Mouse (Mus musculus): ENCODE data around the gene Cyp2d22. TPM values are rescaled to one million over a fixed set of nuclear protein-coding genes. Genes with fewer than 3 reads are reported as not detected.

Gene Cyp2d22
- polyA plus RNA-seq, 1 experiment = 1.1 TPM

- H3K9ac ChIP-seq (ENCODE audit: low read depth, poor library complexity, severe bottlenecking) = no peak overlapping the region
- no peaks in the 10 kb centered on the region for H3K9me3 ChIP-seq (replicated peaks; ENCODE audit: control insufficient read depth, insufficient read depth, low read length, poor library complexity, severe bottlenecking)
- no peak overlapping the region for H3K27ac ChIP-seq (ENCODE audit: insufficient read depth, low read length)
- no peaks in the 10 kb centered on the region for H3K27me3 ChIP-seq (ENCODE audit: control insufficient read depth, insufficient read depth, low read length, poor library complexity, severe bottlenecking)
- H3K4me3 ChIP-seq (ENCODE audit: low read depth, low read length) = no peak overlapping the region
- no peaks in the 10 kb centered on the region for H3K4me1 ChIP-seq (ENCODE audit: control insufficient read depth, insufficient read depth, low read length)
- no peaks in the 10 kb centered on the region for H3K36me3 ChIP-seq (ENCODE audit: control insufficient read depth, insufficient read depth, low read length, poor library complexity, severe bottlenecking)
- no peak for TF ChIP-seq POLR2A (IDR thresholded peaks at IDR 0.05; ENCODE audit: insufficient read depth, low read length)
- no peak for TF ChIP-seq EP300 (IDR thresholded peaks at IDR 0.05; ENCODE audit: insufficient read depth, low read depth, low read length)
- TF ChIP-seq CTCF (IDR thresholded peaks at IDR 0.05; ENCODE audit: low read depth, low read length) = no peak
These were observed 57.9 kb downstream of the Cyp2d22 start for GRCm38 (mm10) chr15:82322195-82322594.

Other genes starting within 250 kb of the Cyp2d22 start
- gene Srebf2, start 233.1 kb downstream of the Cyp2d22 start, polyA plus RNA-seq (2011; ENCODE audit: insufficient read depth, insufficient read length, low read depth, missing spikeins) = 205 and 210 TPM in 2 replicates
- gene Shisa8, start 167.4 kb downstream of the Cyp2d22 start, polyA plus RNA-seq (2011; ENCODE audit: insufficient read depth, insufficient read length, low read depth, missing spikeins) = 6.8 and 7.4 TPM in 2 replicates
- 1.9 and 2.3 TPM in 2 replicates for gene Tnfrsf13c, start 155.9 kb downstream of the Cyp2d22 start, polyA plus RNA-seq (2011; ENCODE audit: insufficient read depth, insufficient read length, low read depth, missing spikeins)
- 43.2 and 52.0 TPM in 2 replicates for gene Cenpm, start 135.5 kb downstream of the Cyp2d22 start, polyA plus RNA-seq (2011; ENCODE audit: insufficient read depth, insufficient read length, low read depth, missing spikeins)
- gene 1500009C09Rik, start 127.9 kb downstream of the Cyp2d22 start, polyA plus RNA-seq (2011; ENCODE audit: insufficient read depth, insufficient read length, low read depth, missing spikeins) = not detected in 2 replicates
- 8.8 and 9.7 TPM in 2 replicates for gene Sept3, start 105.4 kb downstream of the Cyp2d22 start, polyA plus RNA-seq (2011; ENCODE audit: insufficient read depth, insufficient read length, low read depth, missing spikeins)
- gene Wbp2nl, start 81.3 kb downstream of the Cyp2d22 start, polyA plus RNA-seq (2011; ENCODE audit: insufficient read depth, insufficient read length, low read depth, missing spikeins) = 0.70 and 1.1 TPM in 2 replicates
- gene Naga, start 41.3 kb downstream of the Cyp2d22 start, polyA plus RNA-seq (2011; ENCODE audit: insufficient read depth, insufficient read length, low read depth, missing spikeins) = 29.5 and 30.0 TPM in 2 replicates
- 1.8 and 2.7 TPM in 2 replicates for gene Pheta2, start 41.3 kb downstream of the Cyp2d22 start, polyA plus RNA-seq (2011; ENCODE audit: insufficient read depth, insufficient read length, low read depth, missing spikeins)
- gene Smdt1, start 41.3 kb downstream of the Cyp2d22 start, polyA plus RNA-seq (2011; ENCODE audit: insufficient read depth, insufficient read length, low read depth, missing spikeins) = 84.8 and 86.7 TPM in 2 replicates
- 212 and 236 TPM in 2 replicates for gene Ndufa6, start 25.9 kb downstream of the Cyp2d22 start, polyA plus RNA-seq (2011; ENCODE audit: insufficient read depth, insufficient read length, low read depth, missing spikeins)
- not detected in 2 replicates for gene Cyp2d11, start 13.8 kb upstream of the Cyp2d22 start, polyA plus RNA-seq (2011; ENCODE audit: insufficient read depth, insufficient read length, low read depth, missing spikeins)
- gene Cyp2d10, start 26.9 kb upstream of the Cyp2d22 start, polyA plus RNA-seq (2011; ENCODE audit: insufficient read depth, insufficient read length, low read depth, missing spikeins) = not detected in 2 replicates
- gene Cyp2d9, start 53.2 kb upstream of the Cyp2d22 start, polyA plus RNA-seq (2011; ENCODE audit: insufficient read depth, insufficient read length, low read depth, missing spikeins) = not detected in 2 replicates
- gene Cyp2d12, start 174.8 kb upstream of the Cyp2d22 start, polyA plus RNA-seq (2011; ENCODE audit: insufficient read depth, insufficient read length, low read depth, missing spikeins) = not detected in 2 replicates
- gene Cyp2d34, start 240.7 kb upstream of the Cyp2d22 start, polyA plus RNA-seq (2011; ENCODE audit: insufficient read depth, insufficient read length, low read depth, missing spikeins) = not detected in 2 replicates